Mouse (Mus musculus) spleen, postnatal 36 days (tissue): ENCODE data around the gene Garnl3.
"Not testable (repeated sequence)": the region's sequence is repeated elsewhere in the genome, so short reads cannot be mapped to it uniquely, and the experiment has no call there.

Source experiments
- DNase-seq, 2 experiments: peaks; one replicate each; pipeline ENCODE4 v3.0.0; 2022; ENCODE audit warnings: low spot score in 2 of 2, mixed read lengths in 1 of 2

The Garnl3 gene

DNA sequence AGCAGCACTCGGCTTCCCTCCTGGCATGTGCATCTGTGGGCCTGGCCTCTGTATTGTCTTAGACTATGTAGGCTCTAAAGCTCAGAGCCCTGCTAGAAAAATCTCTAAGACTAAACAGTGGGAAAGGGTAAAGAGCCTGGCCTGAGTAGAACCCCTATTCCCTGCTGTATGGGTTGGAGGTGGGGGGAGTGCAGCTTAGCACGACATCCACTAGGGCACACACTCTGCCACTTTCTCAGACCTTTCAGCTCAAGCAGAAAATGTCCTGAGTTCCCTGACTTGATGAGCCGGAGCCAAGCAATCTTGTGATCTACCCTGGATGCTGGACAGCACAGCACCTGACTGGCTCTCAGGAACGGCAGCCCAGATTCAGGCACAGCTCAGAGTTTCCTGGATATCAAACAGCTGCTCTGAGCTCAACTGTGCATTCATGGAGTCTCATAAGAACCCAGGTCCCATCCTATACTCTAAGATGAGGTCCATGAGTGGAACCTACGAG is 24.9 kb upstream of the Garnl3 start:
- no peak for DNase-seq

DNA sequence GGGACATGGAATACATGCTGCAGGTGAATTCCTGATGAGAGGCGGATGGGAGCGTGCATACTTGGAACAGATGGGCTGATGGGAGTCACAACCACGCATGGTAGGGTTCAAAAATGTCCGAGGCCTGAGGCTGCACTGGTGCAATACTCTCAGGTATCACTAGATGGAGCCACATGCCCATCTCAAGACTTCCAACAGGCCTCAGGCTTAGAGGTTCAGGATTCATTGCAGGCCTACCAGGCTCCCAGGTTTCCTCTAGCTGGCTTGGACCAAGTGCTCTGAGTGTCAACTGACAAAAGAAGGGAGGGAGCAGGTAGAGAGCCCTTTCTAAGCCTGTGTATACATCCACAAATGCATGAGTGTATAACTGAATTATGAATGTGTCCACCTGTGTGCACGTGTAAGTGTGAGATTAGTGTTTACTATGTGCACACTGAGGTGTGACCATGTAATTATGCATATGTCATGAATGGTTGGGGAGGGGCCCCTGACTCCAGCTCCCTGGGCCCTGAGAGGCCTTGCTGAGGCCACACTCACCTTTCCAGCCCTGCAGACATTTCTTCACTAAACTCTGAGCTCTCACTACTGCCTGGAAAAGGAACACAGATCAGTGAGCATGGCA is 23.4 kb upstream of the Garnl3 start:
- peak; percentile 24 to 35 for DNase-seq

DNA sequence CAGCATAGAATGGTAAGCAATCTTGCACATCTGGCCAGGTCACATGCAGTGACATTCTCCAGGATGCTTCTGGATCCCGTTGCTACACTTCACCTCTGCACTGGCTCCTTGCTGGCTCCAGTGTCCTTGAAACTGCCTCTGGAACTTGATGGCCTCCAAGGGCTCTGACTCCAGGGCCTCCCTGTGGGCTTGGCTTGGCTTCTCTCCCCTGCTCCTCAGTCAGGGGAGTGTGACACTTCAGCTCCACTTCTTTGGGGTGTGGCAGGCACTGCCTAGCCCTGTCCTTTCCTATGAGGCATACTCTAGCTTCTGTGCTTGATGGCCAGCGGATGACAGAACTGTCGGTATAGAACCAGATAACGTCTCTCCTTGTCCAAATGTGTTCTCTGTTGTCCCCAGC is 15.5 kb upstream of the Garnl3 start:
- no peak for DNase-seq

DNA sequence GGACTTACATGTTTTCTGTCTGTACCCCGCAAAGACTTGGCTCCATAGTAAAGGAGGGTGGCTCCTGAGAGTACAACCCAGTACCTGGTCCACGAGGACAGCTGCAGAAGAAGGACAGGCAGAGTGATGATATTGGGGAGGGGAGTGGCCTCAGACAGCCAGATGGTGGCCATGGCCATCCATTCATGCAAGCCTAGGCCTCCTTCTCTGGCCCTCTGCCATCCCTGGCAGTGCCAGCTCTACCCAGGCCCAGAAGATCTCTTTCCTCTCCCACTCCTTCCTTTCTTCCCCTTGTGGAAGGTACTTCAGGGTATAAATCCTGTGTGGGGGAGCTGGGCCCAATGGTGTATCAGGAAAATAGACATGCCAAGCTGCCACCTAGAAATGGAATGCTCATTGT is 11.8 kb upstream of the Garnl3 start:
- DNase-seq, result no peak

DNA sequence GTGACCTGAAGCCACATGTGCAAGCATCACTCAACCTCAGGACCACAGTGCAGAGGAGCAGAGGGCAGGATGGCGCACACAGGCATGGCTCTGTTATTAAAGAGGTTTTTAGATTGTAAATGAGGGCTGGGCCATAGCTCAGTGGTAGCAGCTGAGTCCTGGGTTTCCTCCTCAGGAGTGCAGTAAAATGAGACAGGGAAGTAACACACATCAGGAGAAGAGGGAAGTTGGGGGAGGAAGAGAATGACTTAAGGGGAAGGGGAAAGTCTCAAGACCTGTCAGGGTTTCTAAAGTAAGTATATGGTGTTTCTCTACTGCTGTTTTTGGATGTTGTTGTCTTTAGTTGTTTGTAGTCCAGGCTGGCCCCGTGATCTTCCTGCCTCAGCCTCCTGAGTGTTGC is 7.0 kb upstream of the Garnl3 start:
- DNase-seq, result no peak

DNA sequence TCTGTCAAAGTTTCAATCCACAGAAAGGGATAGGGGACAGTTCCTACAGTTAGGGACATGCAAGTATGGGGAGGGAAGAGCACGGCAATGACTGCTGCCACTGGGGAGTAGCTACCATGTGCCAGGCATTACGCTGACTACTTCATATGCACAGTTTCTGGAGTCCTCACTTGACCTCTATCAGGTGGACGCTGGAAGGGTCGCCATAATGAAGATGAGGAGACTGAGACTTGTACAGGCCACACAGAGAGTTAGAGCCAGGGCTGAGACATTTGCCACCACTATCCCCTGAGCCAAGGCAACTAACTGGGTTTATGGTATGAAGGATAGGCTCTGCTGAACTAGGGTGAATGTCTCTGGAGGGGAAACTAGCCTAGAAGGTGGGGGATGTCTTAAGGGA is 6.3 kb upstream of the Garnl3 start:
- no peak for DNase-seq

DNA sequence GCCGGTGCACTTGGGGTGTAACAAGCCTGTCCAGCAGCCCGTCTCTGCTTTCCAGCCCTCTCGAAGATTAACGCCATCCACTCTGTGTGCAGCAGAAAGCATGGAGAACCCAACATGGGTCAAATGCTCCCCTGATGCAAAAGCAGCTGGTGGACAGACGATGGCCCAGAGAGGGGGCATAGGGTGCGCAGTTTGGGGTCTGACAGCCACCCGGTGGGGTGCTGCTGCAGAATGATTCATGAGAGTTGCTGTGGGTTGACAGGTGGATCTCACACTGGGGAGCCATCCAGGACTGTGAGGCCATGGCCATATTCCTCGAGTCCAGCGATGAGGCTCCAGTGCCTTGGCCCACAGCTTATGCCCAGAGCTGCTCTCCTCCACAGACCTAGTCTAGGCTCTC is 5.8 kb upstream of the Garnl3 start:
- DNase-seq, result no peak

DNA sequence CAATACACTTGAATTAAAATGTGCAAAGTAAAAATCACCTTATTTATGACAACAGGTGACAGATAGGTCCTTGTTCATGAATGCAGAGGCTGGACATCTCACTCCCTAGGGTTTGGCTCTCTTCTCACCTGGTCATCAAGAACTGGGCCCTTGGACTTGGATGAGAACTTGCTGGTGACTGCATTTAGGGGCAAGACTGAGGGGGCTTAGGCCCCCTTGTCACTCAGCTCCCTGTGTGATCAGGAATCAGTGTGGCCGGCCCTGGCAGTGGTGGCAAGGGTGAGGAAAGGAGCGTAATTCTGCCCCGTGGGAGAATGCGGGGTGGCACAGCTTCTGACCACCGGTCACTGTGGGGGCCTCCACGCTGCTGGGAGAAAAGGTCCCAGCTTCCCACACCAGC is 4.9 kb upstream of the Garnl3 start:
- DNase-seq, result no peak

DNA sequence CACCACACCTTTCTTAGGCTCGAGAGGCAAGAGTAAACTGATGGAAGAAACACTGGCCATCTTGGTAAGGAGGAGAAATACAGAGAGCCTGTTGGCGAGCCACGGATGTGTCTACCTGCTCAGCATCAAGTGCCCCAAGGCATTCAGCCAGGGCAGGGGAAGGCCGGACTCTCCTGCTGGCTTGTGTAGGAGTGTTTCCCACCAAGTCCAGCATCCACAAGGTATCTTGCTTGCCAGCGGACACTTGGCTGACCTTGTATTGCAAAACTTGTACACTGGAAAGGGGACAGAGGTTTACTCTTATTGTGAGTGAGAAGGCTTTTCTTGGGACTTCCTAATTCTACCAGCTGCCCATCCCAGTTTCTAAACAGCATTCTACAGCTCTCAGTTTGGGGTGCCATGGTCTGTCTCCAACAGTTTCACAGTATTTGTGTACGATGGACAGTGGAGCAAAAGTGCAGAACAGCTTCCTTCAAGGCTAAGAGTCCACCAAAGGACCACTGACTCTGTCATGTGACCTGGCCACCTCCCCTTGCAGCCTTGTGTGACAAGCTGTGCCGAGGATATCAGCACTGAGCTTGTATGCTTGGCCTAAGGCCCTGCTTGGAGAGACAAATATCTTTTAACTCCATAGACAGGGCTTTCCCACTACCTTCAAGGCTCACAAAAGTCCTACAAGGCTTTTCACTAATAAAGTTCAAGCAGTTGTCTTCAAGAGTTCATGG is 3.5 kb upstream of the Garnl3 start:
- DNase-seq, result no peak

DNA sequence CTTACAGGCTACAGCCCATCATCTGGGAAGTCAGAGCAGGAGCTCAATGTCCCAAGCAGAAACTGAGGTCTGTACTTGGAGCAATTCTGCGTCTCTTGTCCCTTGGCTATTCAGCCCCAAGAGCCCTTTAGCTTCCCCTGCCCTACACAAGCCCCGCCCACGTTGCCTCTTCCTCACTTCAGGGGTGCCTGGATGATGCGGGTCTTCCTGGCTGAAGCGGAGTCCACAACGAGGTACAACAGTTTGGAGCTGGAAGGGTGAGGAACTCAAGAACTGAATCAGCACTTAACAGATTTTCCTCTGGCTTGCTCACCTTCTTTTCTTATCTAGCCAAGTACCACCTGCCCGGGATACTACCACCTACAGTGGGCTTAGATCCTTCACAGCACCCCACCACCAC is 852 bp upstream of the Garnl3 start:
- DNase-seq, result peak in 1 of 2 experiments; percentile 18

DNA sequence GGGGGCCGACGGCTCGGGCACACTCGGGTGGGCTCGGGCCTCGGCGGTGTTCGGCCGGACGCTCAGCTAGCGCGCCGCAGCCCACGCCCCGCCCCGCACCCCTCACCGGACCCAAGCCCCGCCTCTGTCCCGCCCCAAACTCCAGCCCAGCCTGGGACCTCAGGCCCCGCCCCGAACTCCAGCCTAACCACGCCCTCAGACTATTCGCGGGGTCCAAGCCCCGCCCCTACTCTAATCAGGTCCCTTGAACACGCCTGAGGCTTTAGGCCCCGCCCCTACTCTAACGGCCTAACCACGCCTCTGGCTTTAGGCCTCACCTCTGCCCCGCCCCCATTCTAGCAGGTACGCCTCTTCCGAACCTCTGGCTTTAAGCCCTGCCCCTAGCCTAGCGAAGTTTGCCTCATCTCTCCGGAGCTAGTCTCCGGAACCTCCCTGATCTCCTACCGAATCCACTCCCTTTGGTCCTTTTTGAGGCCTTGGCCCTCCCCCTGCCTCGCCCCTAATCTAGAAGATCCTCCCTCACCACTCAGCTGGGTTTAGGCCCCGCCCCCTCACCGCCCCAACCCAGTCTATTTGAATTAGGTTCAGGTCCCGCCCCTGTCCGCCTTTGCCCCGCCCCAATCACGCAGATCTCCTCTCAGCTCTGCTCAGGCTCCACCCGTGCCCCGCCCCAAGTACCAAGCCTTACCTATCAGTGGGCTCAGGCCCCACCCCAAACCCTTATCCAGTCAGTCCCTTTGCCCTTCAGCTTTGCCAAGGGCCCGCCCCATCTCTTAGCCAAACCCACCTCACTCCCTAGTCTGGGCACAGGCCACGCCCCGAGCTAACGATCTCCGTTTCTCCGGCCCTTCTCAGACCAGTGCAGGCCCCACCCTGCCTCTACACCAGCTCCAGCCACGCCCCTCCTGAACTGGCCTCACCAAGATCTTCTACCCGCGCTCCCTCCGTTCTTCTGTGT is 649 bp downstream of the Garnl3 start:
- DNase-seq, result peak; percentile 95 to 96

DNA sequence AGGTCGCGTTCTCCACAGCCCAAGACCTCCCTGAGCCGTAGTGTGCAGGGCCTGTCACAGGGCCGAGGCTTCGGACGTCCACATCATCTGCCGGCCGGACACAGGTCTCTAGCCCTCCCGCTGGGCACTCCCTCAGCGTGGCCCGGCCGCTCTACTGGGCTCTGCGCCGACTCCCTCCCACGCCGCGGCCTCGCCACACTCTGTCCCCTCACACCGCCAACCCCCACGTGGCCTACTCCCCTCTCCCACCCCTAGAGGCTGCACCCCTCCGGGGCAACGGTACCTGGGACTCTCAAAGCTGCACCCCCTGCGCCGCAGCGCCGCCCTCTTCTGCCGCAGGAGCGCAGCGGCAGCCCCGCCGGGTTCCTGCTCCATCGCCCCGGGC is 1.3 kb downstream of the Garnl3 start:
- DNase-seq, result no peak

DNA sequence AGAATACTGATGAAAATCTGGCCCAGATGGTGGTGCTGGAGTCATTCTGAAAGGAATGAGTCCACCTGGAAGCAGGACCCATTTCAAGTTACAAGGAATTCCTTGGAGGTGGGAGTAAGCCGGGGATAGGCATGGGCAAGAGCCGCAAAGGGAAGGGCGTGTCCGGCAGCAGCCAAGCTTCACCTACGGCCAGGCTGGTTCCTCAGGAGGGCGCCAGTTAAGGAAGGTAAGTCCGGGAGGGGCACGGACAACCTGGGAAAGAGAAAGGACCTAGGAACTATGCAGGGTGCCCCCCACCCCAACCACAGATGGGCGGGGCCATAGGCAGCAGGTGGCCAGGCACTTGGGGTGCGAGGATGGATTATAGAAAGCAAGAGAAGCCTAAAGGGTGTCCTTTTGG is 1.8 kb downstream of the Garnl3 start:
- peak in 1 of 2 experiments; percentile 26 for DNase-seq

DNA sequence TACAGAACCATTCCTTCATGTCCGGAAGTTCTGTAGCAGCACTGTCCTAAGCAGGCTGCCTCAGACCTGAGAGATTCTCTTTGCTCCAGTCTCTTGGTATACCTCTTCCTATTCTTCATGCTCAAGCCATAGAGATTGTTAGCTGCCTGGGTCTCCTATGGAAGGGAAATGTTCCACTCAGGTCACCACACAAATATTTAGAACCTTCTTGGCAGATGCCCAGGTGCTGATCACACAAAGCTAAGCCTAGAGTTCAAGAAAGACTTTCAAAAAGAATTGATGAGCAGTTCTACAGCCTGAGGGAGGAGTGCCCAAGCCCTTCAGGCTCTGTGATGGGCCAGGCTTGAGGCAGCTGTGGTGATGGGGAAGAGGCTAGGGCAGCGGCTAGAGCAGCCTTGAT is 2.4 kb downstream of the Garnl3 start:
- no peak for DNase-seq

DNA sequence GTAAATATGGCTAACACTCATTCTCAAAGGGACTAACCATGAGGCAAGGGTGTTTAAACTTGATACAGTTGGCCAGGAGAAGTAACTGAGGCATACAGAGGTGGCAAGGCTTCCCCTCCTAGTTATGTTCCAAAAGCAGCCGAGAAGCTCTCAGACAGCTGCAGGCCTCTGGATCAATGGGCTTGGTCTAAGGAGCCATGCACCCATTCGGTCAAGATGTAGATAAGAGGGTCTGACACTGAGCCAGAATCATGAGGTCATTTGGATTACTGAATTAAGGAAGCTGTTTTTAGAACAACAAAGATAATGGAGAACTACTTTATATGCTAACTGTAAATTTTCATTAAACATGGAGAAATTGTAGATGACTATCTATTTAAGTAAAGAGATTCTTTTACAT is 4.2 kb downstream of the Garnl3 start:
- no peak for DNase-seq

DNA sequence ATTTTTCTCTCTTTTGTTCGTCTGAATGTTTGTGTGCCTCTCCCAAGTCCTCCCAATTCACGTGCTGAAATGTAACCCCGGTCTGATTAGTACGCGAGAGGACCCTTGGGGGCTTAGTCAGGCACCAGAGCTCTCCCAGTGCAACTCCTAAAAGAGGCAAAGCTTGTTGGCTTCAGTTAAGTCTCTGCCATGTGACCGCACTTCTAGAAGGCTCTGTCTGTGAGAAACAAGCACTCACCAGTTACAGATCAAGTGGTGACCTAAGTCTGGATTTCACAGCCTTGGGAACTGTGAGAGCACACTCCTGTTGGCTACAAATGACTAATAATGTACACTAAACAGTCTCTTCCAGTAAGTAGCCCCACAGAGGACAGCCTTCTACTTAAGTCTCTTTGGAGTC is 8.6 kb downstream of the Garnl3 start:
- DNase-seq, result no peak

DNA sequence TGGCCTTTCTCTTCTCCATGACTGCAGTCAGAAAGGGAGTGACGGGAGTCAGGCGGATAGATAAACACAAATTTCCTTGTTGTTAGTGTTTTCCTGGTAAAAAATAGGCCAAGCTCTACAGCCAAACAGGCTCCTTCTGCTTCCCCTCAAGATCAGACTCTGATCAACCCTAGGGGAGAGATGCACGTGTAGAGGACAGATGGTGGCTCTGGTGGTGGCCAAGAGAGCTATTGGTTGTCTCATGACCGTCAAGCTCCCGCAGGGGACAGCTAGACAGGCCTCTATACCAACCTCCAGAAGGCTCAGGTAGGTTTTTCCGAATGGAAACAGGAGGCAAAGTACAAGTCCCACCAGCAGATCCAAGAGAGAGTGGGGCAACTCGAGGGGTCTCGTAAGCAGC is 30.9 kb downstream of the Garnl3 start:
- DNase-seq, result no peak

DNA sequence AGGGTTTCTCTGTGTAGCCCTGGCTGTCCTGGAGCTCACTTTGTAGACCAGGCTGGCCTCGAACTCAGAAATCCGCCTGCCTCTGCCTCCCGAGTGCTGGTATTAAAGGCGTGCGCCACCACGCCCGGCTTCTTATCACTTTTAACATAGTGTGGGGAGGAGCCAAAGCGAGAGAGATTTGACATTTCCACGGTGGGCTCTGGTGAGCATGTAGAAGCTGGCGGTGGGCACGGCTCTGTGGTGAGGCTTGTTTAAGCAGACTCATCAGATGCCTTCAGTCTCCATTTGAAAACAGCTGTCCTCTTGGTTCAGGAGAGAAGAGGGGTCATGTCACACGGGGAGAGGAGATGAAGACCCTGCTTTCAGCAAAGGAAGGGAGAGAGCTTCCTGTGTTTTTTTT is 34.1 kb downstream of the Garnl3 start:
- not testable (repeated sequence) for DNase-seq

DNA sequence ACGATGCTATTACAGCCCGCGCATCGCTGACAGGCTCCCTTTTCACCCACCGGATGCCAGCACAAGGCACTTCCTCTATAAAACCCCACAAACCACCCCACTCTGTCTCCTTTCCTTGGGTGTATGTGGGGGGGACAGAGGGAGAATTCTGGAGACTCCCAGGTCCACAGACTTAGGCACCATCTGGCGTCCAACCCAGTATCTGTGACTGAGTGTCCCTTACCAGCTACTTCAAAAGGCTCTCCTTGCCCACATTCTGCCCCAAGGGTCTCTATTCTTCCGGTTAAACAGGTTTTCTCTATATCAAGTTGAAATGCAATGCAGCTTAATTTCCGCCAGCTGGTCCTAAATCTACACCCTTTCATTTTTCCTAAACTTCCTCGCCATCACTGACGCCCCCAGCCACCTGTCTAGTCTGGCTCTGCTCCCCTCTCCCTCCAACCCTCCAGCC is 36.2 kb downstream of the Garnl3 start:
- DNase-seq, result no peak

DNA sequence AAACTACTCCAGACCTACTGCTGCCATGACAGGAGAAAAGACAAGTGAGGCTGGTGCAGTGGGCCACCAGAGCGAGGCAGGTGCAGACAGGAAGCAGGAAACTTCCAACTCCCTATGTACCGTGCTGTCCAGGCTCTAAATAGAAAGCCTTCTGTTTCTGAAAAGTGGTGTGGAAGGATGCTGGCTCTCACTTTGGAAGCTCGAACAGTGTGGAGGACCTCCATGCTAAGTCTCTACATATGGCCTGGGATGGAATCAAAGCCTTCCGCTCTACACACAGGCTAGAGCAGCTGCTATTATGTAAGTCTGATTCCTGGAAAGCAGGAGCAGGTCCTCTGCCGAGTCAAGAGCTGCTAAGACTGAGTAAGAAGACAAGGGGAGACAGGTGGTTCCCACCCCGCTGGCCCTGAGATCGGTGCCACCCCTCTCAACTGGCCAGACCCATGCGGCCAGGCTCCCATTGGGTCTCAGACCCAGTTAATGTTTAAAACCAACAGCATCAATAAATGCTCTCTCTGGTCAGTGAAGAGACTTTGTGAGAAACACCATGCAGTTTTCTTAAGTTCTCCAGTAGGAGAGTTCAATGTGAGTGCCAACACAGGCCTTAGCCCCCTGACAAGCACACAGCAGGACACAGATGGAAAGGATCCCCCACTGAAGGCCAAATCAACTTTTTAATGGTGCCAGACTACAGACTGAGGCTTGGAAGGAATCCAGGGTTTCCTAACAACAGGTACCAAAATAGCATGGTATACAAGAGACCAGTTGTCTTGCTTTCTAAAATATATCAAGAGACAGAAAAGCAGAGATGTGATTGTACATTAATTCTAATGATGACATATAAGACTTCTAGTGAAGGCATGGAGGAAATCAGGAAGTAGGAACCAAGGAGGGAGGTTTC is 40.6 kb downstream of the Garnl3 start:
- DNase-seq, result no peak

DNA sequence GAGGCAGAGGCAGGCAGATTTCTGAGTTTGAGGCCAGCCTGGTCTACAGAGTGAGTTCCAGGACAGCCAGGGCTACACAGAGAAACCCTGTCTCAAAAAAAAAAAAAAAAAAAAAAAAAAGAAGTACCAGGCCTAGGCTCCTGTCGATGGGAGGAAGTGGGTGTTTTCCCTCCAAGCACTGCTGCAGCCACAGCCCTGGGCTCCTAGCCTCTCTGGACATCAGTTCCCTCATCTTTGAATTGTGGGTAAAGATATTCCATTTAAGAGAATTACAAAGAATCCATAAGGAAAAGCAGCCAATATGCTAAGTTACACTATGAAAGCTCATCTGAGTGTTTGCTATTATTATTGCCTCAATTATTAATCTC is 41.4 kb downstream of the Garnl3 start:
- DNase-seq, result not testable (repeated sequence)
